Mouse (Mus musculus) stomach, embryonic 15.5 days (tissue): ENCODE measurements around the gene Kcnk4. TPM values are rescaled to one million over a fixed set of nuclear protein-coding genes. Genes with fewer than 3 reads are reported as not detected.
A peak's percentile ranks its signal among the peaks of the same experiment; 100 is the strongest.
"Not testable (repeated sequence)": the region's sequence is repeated elsewhere in the genome, so short reads cannot be mapped to it uniquely, and the experiment has no call there.

ENCODE experiments used
- ATAC-seq: fragments of 200-750 bp; cut with Nextera tagmentation; 2 replicates; pipeline ENCODE4 v1.8.0; 2017; ENCODE audit warnings: low read depth, moderate number of reproducible peaks, moderate TSS enrichment; ENCODE audit not compliant: insufficient read depth, low FRiP score
- H3K27ac ChIP-seq: fragments of 300-500 bp; sonication (generic); 2 replicates; pipeline ENCODE4 v1.5.1; 2015; ENCODE audit warnings: mild to moderate bottlenecking, inconsistent platforms
- H3K27me3 ChIP-seq: fragments of 300-500 bp; sonication (generic); replicated peaks from 2 replicates; pipeline ENCODE4 v1.6.1; 2015; ENCODE audit warnings: inconsistent platforms
- H3K36me3 ChIP-seq: fragments of 300-500 bp; sonication (generic); 2 replicates; pipeline ENCODE4 v1.6.1; 2015; ENCODE audit warnings: inconsistent platforms
- H3K4me1 ChIP-seq: fragments of 300-500 bp; sonication (generic); 2 replicates; pipeline ENCODE4 v1.6.1; 2015; ENCODE audit warnings: inconsistent platforms
- H3K4me2 ChIP-seq: fragments of 300-500 bp; sonication (generic); 2 replicates; pipeline ENCODE4 v1.6.1; 2015; ENCODE audit warnings: mild to moderate bottlenecking, inconsistent platforms
- H3K4me3 ChIP-seq: fragments of 300-500 bp; sonication (generic); replicated peaks from 2 replicates; pipeline ENCODE4 v1.5.1; 2015; ENCODE audit warnings: inconsistent platforms
- H3K9ac ChIP-seq: fragments of 300-500 bp; sonication (generic); 2 replicates; pipeline ENCODE4 v1.6.1; 2015; ENCODE audit warnings: inconsistent platforms
- H3K9me3 ChIP-seq: fragments of 300-500 bp; sonication (generic); 2 replicates; pipeline ENCODE4 v1.6.1; 2016; ENCODE audit warnings: inconsistent platforms
- WGBS: fragments of 180-500 bp; shearing (Covaris S2); methylation state at CpG from one replicate; pipeline ENCODE4 v1.1.7; 2015; 5-methylcytosine and 5-hydroxymethylcytosine counted together
- polyA plus RNA-seq: library from polyadenylated mRNA; unstranded; fragments of >200 nt; fragmentation: Nextera tagmentation; extraction: Ambion mirVana; gene quantifications from 2 replicates; pipeline ENCODE4 v1.2.1, GENCODE M21; 2015

Gene Kcnk4
- polyA plus RNA-seq, 1 experiment from 2014 or later = 0.86 TPM

GRCm38 (mm10) chr19:6918321-6918720 is 16.0 kb downstream of the Kcnk4 start:
- WGBS = 85% methylated on average over 4 of the region's 4 CpGs
- 0 out of 2 replicates have a peak overlapping the region, but pooled peaks have one; percentile 1 for H3K27ac ChIP-seq

GRCm38 (mm10) chr19:6916496-6916895 is 17.8 kb downstream of the Kcnk4 start:
- Histone ChIP-seq H3K27ac (no peak overlapping the region), H3K9ac (no peak overlapping the region), H3K4me2 (no peak overlapping the region), H3K9me3 (no peaks in the 10 kb centered on the region), H3K4me1 (peaks cover 19% of the 10 kb centered on the region), H3K27me3 (no peaks in the 10 kb centered on the region), H3K4me3 (no peak overlapping the region), H3K36me3 (peaks cover 19% of the 10 kb centered on the region)
- WGBS = 70% methylated on average over 4 of the region's 4 CpGs
- ATAC-seq = no peak

More at GRCm38 (mm10) chr19:6918321-6918720, 16.0 kb downstream of the Kcnk4 start:
- Histone ChIP-seq H3K4me3 (no peak overlapping the region), H3K36me3 (peaks cover 2% of the 10 kb centered on the region; the same call in 1 of the 2 replicates), H3K9me3 (no peaks in the 10 kb centered on the region), H3K4me2 (no peak overlapping the region), H3K4me1 (peaks cover 26% of the 10 kb centered on the region), H3K27me3 (peaks cover 6% of the 10 kb centered on the region), H3K9ac (no peak overlapping the region)
- no peak for ATAC-seq

- Histone ChIP-seq H3K27me3 (no peaks in the 10 kb centered on the region), H3K4me3 (no peak overlapping the region), H3K9ac (no peak overlapping the region), H3K4me1 (peaks cover 19% of the 10 kb centered on the region), H3K27ac (no peak overlapping the region), H3K4me2 (no peak overlapping the region), H3K9me3 (no peaks in the 10 kb centered on the region), H3K36me3 (peaks cover 25% of the 10 kb centered on the region)
- WGBS = 85% methylated on average over 4 of the region's 4 CpGs
- no peak for ATAC-seq
Measured at GRCm38 (mm10) chr19:6915276-6915675, 19.0 kb downstream of the Kcnk4 start.

GRCm38 (mm10) chr19:6914540-6914939 is 19.8 kb downstream of the Kcnk4 start:
- Histone ChIP-seq H3K4me3 (no peak overlapping the region), H3K9me3 (no peaks in the 10 kb centered on the region), H3K36me3 (peaks cover 25% of the 10 kb centered on the region), H3K4me2 (no peak overlapping the region), H3K27ac (no peak overlapping the region), H3K9ac (no peak overlapping the region), H3K27me3 (no peaks in the 10 kb centered on the region), H3K4me1 (peaks cover 11% of the 10 kb centered on the region)
- WGBS = 91% methylated on average over 9 of the region's 9 CpGs
- ATAC-seq = no peak

- Histone ChIP-seq H3K9ac (no peak overlapping the region), H3K4me1 (peaks cover 11% of the 10 kb centered on the region), H3K9me3 (no peaks in the 10 kb centered on the region), H3K4me3 (no peak overlapping the region), H3K27ac (no peak overlapping the region), H3K36me3 (peaks cover 25% of the 10 kb centered on the region), H3K27me3 (no peaks in the 10 kb centered on the region), H3K4me2 (no peak overlapping the region)
- 77% methylated on average over 11 of the region's 11 CpGs for WGBS
- ATAC-seq = no peak
Measured at GRCm38 (mm10) chr19:6913991-6914390, 20.3 kb downstream of the Kcnk4 start.

- no peak overlapping the region for H3K27ac ChIP-seq
- ATAC-seq = no peak
- WGBS = 80% methylated on average over 6 of the region's 6 CpGs
- H3K4me3 ChIP-seq = no peak overlapping the region
- H3K9ac ChIP-seq = no peak overlapping the region
- H3K36me3 ChIP-seq = peaks cover 25% of the 10 kb centered on the region
- no peak overlapping the region for H3K4me2 ChIP-seq
- H3K27me3 ChIP-seq = no peaks in the 10 kb centered on the region
- no peaks in the 10 kb centered on the region for H3K9me3 ChIP-seq
- H3K4me1 ChIP-seq = peaks cover 15% of the 10 kb centered on the region
Measured at GRCm38 (mm10) chr19:6913036-6913435, 21.3 kb downstream of the Kcnk4 start.

GRCm38 (mm10) chr19:6912205-6912970 is 21.9 kb downstream of the Kcnk4 start:
- ATAC-seq = no peak
- Histone ChIP-seq H3K4me2 (no peak overlapping the region), H3K27me3 (no peaks in the 10 kb centered on the region), H3K9me3 (no peaks in the 10 kb centered on the region), H3K9ac (no peak overlapping the region), H3K4me3 (no peak overlapping the region), H3K36me3 (peaks cover 25% of the 10 kb centered on the region), H3K27ac (no peak overlapping the region), H3K4me1 (peaks cover 21% of the 10 kb centered on the region)
- 93% methylated on average over 15 of the region's 15 CpGs for WGBS

GRCm38 (mm10) chr19:6911101-6912074 is 22.9 kb downstream of the Kcnk4 start:
- peaks cover 23% of the 10 kb centered on the region for H3K4me1 ChIP-seq
- H3K4me3 ChIP-seq = peak overlapping the region; percentile 59
- no peaks in the 10 kb centered on the region for H3K9me3 ChIP-seq
- H3K27me3 ChIP-seq = no peaks in the 10 kb centered on the region
- no peak overlapping the region for H3K9ac ChIP-seq
- peak overlapping the region; percentile 71 for H3K4me2 ChIP-seq
- 88% methylated on average over 19 of the region's 19 CpGs for WGBS
- H3K27ac ChIP-seq = 0 out of 2 replicates have a peak overlapping the region, but pooled peaks have one; percentile 6
- no peak for ATAC-seq
- H3K36me3 ChIP-seq = peaks cover 33% of the 10 kb centered on the region

GRCm38 (mm10) chr19:6910306-6910705 is 24.0 kb downstream of the Kcnk4 start:
- H3K9me3 ChIP-seq, H3K27me3 ChIP-seq: not testable (repeated sequence)
- H3K36me3 ChIP-seq = peaks cover 35% of the 10 kb centered on the region
- peak overlapping the region; percentile 12 for H3K9ac ChIP-seq
- H3K4me3 ChIP-seq = peak overlapping the region; percentile 59
- WGBS = under 1% methylated on average over 25 of the region's 30 CpGs
- ATAC-seq = peak; percentile 19
- H3K27ac ChIP-seq = peak overlapping the region; percentile 99
- peaks cover 23% of the 10 kb centered on the region for H3K4me1 ChIP-seq
- peak overlapping the region; percentile 71 for H3K4me2 ChIP-seq

GRCm38 (mm10) chr19:6909507-6910289 is 24.6 kb downstream of the Kcnk4 start, which contains the start of the genes Trmt112 and Prdx5:
TSS of gene Trmt112 (plus strand) at chr19:6909698.
TSS of gene Prdx5 (minus strand) at chr19:6910106.
- H3K4me2 ChIP-seq = peak within 1 kb of the TSS; percentile 71
- H3K27ac ChIP-seq = peak within 1 kb of the TSS; percentile 99
- peak within 1 kb of the TSS; percentile 42 for H3K9ac ChIP-seq
- H3K4me3 ChIP-seq = peak within 1 kb of the TSS; percentile 59
- under 1% methylated on average over 65 of the region's 65 CpGs for WGBS
- H3K36me3 ChIP-seq = peaks cover 39% of the 10 kb centered on the region
- peaks cover 23% of the 10 kb centered on the region for H3K4me1 ChIP-seq
- no peaks in the 10 kb centered on the region for H3K9me3 ChIP-seq
- ATAC-seq = peak; percentile 93
- no peaks in the 10 kb centered on the region for H3K27me3 ChIP-seq

GRCm38 (mm10) chr19:6909021-6909420 is 25.3 kb downstream of the Kcnk4 start:
- H3K4me1 ChIP-seq = peaks cover 23% of the 10 kb centered on the region
- no peaks in the 10 kb centered on the region for H3K9me3 ChIP-seq
- WGBS = 5% methylated on average over 11 of the region's 11 CpGs
- ATAC-seq = no peak
- peaks cover 42% of the 10 kb centered on the region for H3K36me3 ChIP-seq
- no peaks in the 10 kb centered on the region for H3K27me3 ChIP-seq
- peak overlapping the region; percentile 99 for H3K27ac ChIP-seq
- peak overlapping the region; percentile 59 for H3K4me3 ChIP-seq
- H3K4me2 ChIP-seq = peak overlapping the region; percentile 71
- H3K9ac ChIP-seq = peak overlapping the region; percentile 42; the same call in 1 of the 2 replicates
